Mouse (Mus musculus) embryo, embryonic 10.5 days (tissue): ENCODE measurements around the gene Dnase1l1.

Experiments used
- DNase-seq: peaks from one replicate; pipeline ENCODE4 v3.0.0-alpha.2; 2015; ENCODE audit warnings: low spot score

The Dnase1l1 gene

DNA sequence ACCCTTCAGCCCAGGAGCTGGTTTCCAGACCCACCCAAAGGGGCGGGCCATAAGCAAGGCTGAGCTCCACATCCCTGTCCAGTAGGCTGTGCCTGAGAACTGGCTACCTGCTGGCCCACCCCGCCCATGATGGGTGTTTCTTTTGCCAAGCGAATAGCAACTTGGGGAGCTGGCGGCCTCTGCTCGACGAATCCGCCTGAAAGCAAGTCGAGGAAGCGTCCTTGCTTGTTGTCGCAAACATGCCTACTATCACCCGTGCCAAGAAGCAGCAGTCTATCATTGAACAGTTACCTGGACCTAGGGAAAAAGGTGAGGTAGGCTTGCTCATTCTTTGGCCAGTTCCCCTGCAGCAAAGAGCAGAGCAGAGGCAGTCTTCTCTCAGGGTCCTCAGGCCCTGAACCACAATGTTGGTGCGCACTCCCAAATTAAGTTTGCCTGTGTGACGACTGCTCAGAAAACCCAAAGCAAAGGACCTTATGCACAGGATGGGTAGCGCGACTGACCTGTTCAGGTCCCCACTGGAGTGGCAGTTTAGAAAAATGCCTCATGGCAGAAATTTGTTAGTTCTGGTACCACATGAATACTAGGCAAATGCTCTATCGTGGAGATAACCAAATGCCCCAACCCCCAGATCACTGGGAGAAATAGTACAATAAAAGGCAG, at the start of gene Dnase1l1, which contains the start of gene Taz:
TSS of gene Dnase1l1 (minus strand) at position 606 of the 663 bp plus-strand sequence.
TSS of gene Taz (plus strand) at position 181 of the 663 bp plus-strand sequence.
- peak; percentile 70 for DNase-seq

DNA sequence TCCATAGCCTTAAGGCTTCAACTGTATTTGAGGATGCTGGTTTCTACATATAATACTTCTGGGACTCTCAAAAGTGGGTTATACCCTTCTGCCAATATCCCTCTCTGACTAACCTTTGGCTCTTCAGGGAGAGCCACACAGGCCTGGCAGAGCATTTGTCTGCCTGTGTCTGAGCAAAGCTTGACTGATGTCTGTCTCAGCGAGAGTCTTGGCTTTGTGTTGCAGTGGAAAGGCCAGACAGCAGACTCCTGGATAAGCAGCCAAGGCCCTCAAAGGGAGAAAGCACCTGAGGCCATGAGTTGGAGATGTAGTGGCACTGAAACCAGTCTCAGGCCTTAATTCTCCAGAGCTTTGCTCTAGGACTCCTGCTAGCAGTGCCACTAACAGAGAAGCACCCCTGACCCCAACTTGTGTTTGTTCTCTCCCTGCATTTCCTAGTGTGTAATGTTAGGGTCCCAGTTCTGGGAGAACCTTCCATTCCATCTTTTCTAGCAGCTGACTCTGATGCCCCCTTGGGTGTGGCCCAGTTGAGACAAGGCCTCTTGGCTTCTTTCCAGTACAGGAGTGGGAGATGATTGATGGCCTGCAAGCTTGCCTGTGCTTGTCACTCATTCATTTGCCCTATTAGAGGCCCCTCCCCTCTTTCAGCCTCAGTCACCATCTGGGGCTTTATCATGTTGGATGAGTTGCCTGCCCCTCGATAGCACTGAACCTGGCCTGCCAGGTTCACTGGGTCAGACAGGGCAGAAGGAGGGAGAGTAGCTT, 48.2 kb upstream of the Dnase1l1 start:
- no peak for DNase-seq

GRCm38 (mm10) chrX:74329215-74329671, 47.1 kb upstream of the Dnase1l1 start:
- DNase-seq, result no peak

DNA sequence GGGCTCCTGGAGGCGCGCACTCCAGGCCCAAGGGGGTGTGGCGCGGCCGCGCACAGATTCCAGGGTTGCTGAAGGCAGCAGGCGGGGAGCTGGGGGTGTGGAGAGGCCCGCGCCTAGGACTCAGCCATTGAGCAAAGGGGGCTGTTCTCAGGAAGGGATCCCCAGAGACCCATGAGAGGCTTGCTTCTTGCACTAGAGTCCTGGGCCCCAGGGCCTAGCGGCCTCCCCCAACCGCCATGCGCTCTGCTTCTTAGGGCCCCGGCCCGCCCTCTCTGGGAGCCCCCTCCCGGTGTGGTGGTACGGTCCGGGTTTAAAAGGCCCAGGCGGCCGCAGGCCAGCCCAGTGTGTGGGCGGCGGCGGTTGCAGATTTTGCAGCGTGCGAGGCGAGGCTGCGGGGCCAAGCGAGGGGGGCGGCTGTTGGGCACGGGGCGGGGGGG, 46.6 kb upstream of the Dnase1l1 start, which contains the start of gene Plxna3:
TSS of gene Plxna3 (plus strand) at position 342 of the 437 bp plus-strand sequence.
- peak; percentile 75 for DNase-seq

DNA sequence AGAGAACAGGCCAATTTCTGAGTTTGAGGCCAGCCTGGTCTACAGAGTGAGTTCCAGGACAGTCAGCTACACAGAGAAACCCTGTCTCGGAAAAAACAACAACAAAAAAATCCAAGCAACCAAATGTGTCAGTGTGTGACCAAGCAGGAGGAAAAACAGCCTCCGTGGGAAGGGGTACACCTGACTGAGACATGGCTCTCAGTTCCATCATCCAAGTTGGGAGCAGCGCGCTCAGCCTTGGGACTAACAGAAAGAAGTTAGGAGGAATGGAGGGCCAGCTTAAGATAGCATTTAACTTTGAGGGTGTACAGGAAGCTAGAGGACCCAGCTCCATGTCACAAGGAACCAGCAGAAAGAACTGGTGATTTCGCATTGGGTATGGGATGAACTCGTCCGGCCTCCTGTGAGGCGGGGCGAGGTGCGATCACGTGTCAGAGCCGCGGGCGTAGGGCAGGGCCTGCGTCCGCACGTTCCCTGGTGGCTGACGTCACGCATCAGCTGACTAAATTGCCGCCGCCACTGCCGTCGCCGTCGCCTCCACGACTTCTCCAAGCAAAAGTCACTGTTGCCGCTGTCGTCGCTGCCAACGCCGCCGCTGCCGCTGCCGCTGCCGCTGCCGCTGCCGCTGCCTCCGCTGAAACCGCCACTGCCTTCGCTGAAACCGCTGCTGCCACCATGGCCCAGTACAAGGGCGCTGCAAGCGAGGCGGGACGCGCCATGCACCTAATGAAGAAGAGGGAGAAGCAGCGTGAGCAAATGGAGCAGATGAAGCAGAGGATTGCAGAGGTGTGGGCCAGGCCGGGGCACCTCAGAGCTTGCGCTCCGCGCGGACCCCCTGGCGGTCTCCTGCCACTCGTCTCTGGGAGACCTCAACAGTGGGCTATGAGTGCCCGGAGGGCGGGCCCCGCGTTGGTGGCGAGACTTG, 30.7 kb upstream of the Dnase1l1 start, which contains the start of gene Fam50a:
TSS of gene Fam50a (plus strand) at position 494 of the 925 bp plus-strand sequence.
- peak; percentile 86 for DNase-seq

DNA sequence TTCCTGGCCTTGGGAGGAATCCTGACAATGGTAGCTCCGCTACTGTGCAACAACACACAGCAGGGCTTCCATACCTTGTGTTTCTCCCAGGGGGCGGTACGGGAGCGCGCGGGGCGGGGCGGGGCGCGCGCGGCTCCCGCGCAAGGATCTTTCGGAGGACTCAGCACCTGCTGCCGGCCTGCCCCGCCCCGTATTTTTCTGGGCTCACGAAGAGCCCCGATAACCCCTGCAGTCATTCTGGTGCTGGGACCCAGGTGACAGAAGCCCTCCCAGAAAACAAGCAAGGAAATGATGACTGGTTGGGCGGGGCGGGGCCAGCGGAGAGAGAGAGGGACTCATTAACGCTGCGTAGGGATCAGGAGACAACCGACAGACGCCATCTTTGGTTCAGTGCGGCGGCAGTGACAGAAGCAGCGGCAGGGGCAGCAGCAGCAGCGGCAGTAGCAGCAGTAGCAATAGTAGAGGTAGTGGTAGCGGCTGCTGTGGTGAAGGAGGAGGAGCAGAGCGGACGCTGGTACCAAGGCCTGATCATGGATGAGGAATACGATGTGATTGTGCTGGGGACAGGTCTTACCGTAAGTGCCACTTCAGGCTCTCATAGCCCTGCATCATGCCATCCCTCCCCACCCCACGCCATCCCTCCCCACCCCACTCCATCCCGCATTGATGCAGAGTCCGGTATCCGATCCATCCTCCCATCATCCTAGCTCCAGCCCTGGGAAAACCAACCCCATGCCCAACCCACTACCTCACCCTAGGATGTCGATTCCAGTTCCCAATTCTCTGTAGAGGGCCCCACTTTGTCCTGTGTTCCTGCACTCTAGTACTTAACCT, 22.9 kb upstream of the Dnase1l1 start, which contains the start of gene Gdi1:
TSS of gene Gdi1 (plus strand) at position 132 of the 834 bp plus-strand sequence.
- DNase-seq, result peak; percentile 79

DNA sequence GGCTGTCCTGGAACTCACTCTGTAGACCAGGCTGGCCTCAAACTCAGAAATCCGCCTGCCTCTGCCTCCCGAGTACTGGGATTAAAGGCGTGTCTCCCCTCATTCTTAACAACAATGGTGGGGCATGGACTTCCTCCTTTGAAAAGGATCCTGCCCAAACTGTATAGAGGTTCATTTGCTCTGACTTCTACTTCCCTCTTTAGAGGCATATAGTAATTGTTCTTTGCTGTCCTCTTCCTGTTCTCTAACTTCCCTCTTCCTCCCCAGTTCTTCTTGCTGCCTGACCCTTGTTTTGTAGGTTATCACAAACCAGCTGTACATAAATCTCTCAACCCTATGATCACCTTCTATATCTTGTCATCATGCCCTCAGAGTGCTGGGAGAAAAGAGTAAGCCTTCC, 17.6 kb upstream of the Dnase1l1 start:
- no peak for DNase-seq

DNA sequence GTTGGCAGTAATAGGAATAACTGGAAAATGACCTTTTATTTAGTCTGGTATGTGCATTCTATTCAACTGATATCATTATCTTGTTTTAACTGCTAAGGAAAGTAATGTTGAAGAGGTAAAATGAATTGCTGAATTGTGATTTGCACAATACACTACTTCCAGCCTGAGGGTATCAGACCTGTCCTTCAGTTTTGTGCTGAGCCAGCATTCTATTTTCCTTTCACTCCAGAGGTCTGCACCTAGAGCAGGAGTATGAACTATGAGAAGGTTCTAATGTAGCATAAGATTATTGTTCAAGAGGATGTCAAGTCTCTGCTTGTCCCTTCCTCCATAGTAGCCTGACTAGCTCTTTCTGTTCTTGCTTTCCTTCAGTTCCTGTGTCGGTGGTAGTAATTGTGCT, 16.2 kb upstream of the Dnase1l1 start:
- DNase-seq, result no peak

GRCm38 (mm10) chrX:74296538-74297448, 14.7 kb upstream of the Dnase1l1 start, which contains the start of gene Atp6ap1:
Gene Atp6ap1 (plus strand): TSS chrX:74297097.
- peak; percentile 95 for DNase-seq

DNA sequence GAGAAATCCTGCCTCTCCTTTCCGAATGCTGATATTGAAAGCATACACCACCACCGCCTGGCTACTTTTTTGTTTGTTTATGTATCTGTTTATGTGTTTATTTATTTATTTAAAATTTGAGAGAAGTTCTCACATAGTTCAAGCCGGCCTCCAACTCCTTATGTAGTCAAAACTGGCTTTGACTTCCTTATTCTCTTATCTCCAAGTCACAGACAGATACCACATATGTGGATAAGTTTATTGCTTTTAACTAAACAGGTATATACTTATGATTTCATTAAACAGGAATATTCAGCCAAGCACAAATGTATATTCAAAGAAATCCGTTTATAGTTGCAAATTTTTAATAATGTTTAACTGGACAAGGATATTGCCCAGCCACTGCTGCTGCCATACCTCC, 11.3 kb upstream of the Dnase1l1 start:
- DNase-seq, result no peak

- DNase-seq, result no peak
These were observed 928 bp upstream of the Dnase1l1 start for GRCm38 (mm10) chrX:74283092-74283437.

GRCm38 (mm10) chrX:74282395-74283091, 406 bp upstream of the Dnase1l1 start:
- peak; percentile 88 for DNase-seq

GRCm38 (mm10) chrX:74281041-74281731, 951 bp downstream of the Dnase1l1 start:
- no peak for DNase-seq

DNA sequence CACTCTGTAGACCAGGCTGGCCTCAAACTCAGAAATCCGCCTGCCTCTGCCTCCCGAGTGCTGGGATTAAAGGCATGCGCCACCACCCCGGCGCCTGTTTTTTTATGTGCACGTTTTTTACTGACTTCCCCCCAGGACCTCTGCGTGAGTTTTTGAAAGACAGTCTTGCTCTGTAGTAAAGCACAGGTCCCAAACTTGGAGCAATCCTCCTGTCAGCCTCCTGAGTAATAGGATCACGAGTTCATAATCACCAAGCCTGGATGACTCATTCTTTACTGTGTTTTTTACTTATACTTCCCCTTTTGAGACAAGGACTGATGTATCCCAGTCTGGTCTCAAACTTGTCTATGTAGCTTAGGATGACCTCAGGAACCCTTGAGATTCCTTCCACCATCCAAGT, 4.2 kb downstream of the Dnase1l1 start:
- no peak for DNase-seq

- peak; percentile 15 for DNase-seq
These were observed 8.5 kb downstream of the Dnase1l1 start for GRCm38 (mm10) chrX:74273422-74274322.

- DNase-seq, result peak; percentile 59
These were observed 11.1 kb downstream of the Dnase1l1 start for GRCm38 (mm10) chrX:74270902-74271551.
